Mouse (Mus musculus) mouse trophoblast stem cell (cell line): ENCODE results near the gene Ap1m2.

Source experiments
- in situ Hi-C, 2 experiments: fragments of 300-500 bp; cut with MseI, MboI; formaldehyde crosslinking; loops; 2 replicates in 1 of 2; 3 replicates in 1 of 2; pipeline ENCODE4 v1.15.1; 2025

Ap1m2 gene

DNA sequence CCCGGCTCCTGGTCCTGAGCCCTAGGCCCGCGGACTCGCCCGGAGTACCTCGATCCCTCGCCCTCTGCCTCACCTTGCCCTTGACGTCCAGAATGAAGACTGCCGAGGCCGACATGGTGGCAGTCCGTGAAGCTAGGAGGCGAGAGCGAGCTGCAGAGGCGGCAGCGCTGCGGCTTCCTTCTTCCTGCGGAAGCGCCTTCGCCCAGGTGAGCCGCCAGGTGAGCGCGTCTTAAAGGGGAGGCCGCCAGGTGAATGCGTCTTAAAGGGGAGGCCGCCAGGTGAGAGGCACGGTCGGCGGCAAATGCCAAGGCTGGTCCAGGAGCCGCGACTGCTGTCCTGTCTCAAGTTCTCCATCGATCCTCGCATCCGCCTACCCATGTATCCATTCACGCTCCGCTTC is at the start of gene Ap1m2:
Gene Ap1m2 (minus strand): TSS at position 204 of the 400 bp plus-strand sequence.
- in situ Hi-C loops = loop anchor here (5.0 kb wide), 2 partner anchors 40 to 45 kb away; no protein-coding TSS in a partner anchor

DNA sequence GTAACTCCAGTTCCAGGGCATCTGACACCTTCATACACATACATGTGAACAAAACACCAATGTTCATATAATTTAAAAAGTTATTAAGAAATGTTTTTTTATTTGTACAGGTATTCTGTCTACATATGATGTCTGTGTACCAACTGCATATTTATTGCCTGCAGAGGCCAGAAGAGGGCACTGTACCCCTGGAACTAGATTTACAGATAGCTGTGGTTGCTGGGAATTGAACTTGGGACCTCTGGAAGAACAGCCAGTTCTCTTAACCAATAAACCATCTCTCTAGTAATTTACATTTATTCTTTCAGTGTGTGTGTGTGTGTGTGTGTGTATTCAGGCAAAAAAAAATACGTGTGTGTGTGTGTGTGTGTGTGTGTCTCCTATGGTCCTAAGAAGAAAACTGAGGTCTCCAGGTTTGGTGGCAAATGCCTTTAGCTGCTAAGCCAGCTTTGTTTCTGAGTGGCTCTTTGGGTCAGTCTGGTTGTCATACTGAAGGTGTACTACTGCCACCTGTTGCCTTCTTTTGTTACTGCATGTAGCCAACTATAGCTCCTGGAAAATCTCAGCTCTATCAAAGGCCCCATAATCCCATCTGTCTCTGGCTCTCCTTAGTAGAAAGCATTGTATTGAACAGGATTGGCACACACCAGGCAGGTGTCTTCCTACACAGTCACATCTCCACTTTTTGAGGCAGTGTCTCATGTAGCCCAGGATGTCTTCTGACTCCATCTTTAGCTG is 45.0 kb upstream of the Ap1m2 start:
- in situ Hi-C loops = loop anchor here in 1 of 2 experiments (5.0 kb wide), 1 partner anchor 45 kb away; the partner anchor contains the start of gene Ap1m2

DNA sequence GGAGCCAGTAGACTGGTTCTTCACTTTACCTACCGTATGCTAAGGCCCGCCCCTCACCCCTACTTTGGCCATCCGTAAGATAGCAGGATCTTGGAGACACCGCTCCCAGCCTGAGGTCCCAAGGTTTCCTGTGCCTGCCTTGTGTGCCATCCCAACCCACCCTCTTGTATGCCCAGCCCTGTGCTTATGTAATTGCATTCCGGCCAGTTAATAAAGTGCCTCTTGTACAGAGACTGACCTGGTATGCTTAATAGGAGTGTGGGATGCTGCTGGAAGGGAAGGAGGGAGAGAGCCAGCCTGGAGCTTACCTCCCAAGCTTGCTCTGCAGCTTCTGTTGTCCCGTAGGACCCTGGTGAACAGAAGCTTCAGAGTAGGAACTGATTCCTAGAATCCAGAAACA is 42.7 kb upstream of the Ap1m2 start:
- in situ Hi-C loops = loop anchor here (5.0 kb wide), 1 partner anchor 42 kb away; the partner anchor contains the start of gene Ap1m2 (in 2 of the 2)

DNA sequence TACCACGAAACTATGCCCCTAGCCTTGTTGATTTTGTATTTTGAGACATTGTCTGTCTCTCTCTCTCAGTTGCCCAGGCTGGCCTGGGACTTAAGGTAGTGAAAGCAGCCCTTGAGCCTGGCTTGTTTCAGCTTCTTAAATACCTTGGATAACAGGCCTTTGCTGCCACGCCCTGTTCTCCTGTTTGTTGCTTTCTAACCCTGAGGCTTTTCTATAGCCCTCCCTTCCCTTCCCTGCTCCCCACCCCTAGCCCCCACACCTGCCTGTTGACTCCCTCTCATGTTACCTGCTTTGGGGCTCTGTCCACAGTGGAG is 41.2 kb upstream of the Ap1m2 start:
- in situ Hi-C loops = loop anchor here in 1 of 2 experiments (5.0 kb wide), 1 partner anchor 41 kb away; the partner anchor contains the start of gene Ap1m2

DNA sequence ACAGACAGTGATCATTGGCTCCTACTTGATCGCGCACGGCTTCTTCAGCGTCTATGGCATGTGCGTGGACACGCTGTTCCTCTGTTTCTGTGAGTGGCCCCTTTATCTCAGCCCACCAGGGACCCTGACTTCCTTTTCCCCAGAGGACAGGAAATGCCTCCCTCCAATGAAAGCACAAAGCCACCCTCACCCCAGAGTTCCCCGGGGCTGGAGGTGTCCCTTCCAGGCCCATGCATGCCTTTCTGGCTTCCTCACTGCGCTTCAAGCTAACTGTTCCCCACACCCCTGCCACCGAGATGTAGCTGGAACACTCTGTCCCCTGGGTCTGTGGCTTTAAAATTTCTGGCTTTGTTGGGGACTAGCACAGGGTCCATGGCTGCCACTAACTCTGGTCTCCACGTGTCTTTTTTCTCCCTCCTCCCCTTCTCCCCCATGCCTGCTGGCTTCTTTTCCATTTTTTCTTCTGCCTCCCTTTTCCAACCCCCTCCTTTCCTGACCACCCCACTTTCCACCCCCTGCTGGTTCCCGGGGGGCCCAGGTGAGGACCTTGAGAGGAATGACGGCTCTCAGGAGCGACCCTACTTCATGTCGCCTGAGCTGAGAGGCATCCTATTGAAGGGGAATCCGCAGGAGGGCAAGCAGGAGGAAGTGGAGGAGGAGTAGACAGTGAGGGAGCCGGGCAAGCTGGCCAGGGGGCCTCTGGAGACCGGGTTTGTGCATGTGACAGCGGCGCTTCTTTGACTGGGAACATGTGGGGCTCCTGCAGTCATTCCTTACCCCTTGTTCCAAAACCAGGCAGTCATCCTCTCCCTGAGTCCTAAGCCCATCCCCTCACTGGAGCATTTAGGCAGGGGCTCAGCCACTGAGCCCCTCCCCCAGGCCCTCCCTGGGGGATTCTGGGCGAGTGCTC is 40.6 kb upstream of the Ap1m2 start:
- in situ Hi-C loops = loop anchor here in 1 of 2 experiments (5.0 kb wide), 1 partner anchor 40 kb away; the partner anchor contains the start of gene Ap1m2

DNA sequence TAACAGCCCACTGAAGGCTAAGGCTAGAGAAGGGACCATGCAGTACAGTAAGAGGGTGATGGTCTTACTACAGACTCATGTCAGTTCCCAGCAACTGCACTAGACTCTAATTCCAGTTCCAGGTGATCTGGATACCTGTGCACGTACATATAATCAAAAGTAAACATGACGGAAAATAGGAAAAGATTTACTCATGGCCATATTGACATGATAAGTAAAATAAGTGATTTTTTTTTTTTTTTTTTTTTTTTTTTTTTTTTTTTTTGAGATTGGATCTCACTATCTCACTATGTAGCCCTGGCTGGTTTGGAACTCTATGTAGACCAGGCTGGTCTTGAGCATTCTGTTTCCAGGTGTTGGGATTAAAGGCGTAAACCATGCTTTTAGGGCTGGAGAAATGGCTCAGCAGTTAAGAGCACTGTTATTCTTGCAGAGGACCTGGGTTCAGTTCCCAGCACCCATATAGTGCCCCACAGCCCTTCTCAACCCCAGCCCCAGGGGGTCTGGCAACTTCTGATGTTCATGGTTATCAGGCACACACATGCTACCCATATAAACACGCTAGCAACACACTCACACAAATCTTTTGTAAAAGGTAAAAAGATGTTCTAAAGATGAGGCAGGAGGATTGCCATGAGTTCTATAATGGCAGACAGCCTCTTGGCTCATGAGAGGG is 39.7 kb upstream of the Ap1m2 start:
- in situ Hi-C loops = loop anchor here in 1 of 2 experiments (5.0 kb wide), 1 partner anchor 40 kb away; the partner anchor contains the start of gene Ap1m2

DNA sequence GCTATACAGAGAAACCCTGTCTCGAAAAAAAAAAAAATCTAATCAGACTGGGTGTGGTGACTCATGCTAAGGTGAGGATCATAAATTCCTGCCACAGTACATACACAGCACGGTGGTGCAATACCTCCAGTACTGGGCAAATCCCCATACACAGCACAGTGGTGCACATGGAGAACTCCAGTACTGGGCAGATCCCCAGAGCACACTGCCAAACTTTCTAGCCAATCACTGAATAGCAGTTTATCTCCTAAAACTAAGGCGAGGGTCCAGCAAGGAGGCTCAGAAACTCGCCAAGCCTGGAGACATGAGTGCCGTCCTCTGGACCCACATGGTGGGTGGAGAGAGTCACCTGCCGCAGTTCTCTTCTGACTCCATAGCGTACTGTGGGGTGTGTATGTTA is 39.0 kb upstream of the Ap1m2 start:
- in situ Hi-C loops = loop anchor here in 1 of 2 experiments (5.0 kb wide), 1 partner anchor 39 kb away; the partner anchor contains the start of gene Ap1m2

DNA sequence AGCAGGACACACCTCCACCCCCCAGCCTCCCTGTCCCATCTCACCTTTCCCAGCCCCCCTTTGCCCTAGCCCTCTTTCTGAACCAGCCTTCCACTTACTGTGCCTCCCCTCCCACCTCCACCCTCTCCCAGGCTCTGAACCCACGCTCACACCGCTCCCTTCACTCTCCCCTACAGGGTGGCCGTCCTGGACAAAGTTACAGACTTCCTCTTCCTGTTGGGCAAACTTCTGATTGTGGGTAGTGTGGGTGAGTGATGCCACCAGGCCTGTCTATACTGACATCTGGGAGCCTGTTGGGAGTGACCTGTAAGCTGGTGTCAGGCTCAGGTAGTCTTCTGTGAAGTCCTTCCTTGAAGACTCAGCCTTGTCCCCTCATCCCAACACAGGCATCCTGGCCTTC is 36.0 kb upstream of the Ap1m2 start:
- in situ Hi-C loops = no loop called here

DNA sequence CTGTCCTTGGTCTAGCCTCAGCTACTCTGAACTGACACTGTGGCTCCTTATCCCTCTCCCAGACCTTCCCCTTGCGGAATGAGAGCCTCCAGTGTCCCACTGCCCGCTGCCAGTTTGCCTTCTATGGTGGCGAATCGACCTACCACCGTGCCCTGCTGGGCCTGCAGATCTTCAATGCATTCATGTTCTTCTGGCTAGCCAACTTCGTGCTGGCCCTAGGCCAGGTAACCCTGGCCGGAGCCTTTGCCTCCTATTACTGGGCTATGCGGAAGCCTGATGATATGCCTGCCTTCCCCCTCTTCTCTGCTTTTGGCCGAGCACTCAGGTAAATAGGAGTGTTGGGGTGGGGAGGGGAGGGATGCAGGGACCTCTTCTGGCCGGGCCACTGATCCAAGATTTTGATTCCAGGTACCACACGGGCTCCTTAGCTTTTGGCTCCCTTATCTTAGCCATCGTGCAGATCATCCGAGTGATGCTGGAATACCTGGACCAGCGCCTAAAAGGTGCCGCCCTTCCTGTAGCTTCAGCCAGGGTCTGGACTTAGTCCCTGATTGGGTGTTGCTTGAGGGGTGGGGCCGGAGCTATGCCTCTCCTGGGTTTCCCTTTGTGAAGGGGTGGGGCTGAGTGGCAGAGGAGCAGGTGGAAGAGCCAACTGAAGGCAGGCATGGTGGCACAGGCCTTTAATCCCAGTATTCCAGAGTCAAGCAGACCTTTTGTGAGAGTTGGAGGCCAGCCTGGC is 34.7 kb upstream of the Ap1m2 start:
- in situ Hi-C loops = no loop called here

DNA sequence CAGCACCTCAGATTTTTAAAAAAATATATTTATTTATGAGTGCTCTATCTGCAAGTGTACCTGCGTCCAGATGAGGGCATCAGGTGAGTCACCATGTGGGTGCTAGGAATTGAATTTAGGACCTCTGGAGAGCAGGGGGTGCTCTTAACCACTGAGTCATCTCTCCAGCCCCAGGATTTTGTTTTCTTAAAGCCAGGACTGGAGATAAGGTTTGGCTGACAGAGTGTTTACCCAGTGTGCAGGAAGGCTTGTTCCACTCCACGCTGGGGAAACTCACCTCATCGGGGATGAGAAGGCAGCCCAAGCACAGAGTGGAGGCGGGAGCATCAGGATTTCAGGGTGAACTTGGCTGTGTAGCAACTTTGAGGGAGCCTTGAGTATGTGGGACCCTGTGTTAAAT is 28.3 kb upstream of the Ap1m2 start:
- in situ Hi-C loops = no loop called here

DNA sequence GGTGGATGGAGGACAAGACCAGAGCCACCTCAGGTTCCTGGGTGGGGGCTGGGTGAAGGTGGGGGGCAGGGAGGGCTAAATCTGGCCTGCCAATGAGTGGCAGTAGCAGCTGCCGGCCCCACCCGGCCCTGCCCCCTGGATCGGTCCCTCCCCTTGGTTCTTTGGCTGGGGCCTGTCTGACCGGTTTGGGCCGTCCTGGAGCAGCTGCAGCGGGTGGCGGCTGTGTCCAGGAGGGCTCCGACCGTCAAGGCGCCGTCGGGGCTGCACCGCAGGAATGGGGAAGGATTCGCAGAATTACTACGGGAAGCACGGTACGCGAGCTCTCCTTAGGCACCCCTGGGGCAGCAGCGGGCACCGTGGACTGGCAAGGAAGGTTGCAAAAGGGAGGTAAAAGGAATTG is 25.5 kb upstream of the Ap1m2 start:
- in situ Hi-C loops = no loop called here

DNA sequence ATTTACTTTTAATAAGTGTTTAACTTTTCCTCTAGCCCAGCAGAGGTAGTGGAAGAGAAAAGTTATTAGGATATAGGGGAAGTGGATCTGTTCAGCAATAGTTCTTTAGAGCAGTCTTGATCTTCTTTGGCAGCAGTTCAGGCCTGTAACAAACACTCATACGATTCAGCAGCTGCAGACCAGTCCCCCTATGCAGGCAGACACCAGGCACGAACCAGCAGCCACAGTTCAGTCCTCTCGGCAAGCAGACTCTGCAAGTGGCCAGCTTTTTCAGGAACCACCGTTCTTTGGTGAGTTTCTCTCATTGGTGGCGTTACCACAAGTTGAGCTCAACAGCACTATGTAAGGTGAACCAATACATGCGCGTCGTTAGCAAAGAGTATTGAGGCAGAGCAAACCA is 24.4 kb upstream of the Ap1m2 start:
- in situ Hi-C loops = no loop called here

DNA sequence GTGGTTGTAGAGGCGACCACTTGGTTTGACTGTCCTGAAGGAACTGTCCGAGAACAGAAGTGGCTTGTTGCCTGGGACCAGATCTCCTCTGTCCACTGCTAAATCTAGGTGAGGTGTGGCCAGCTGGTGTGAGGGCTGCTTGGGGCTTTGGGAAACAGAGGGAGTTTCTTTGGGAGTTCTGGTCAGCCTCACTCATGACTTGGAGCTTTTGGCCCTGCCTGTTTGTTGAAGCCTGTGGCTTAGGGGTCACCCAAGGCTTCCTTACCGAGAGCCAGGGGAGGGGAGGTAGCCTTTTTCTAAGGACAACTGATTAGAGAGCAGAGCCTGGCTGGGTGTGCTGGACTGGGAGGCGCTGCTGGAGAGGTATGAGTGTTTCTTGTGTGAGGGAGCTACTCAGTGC is 23.3 kb upstream of the Ap1m2 start:
- in situ Hi-C loops = no loop called here

DNA sequence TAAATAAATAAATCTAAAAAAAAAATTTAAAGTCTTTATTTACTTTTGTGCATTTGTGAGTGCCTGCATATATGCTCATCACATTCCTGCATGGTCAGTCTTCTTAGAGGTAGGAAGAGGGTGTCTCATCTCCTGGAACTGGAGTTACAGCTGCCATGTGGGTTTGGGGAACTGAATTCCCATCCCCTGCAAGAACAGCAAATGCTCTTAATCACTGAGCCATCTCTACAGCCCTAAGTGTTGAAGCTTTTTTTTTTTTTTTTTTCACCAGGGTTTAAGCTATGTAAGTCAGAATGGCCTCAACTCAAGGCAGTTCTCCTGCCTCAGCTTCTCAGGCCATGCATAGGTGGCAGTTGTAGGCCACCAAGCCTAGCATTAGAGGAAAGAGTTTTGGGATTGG is 22.6 kb upstream of the Ap1m2 start:
- in situ Hi-C loops = no loop called here

DNA sequence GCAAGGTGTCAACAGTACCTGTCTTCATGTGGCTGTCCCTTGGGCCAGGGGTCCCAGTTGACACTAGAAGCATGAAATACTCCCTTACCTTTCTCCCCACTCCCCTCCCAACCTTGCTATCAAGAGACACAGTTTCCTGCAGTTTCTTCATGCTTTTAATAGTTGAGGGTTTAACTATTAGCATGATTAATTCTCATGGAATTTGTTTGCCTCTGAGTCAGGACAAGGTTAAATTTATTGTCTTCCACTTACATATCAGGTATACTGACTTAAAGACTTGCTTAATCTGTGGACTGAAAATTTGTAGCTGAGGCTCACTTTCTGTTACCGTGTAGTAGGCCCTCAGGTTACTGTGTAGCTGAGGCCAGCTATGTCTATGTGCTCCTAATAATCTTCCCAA is 21.4 kb upstream of the Ap1m2 start:
- in situ Hi-C loops = no loop called here

DNA sequence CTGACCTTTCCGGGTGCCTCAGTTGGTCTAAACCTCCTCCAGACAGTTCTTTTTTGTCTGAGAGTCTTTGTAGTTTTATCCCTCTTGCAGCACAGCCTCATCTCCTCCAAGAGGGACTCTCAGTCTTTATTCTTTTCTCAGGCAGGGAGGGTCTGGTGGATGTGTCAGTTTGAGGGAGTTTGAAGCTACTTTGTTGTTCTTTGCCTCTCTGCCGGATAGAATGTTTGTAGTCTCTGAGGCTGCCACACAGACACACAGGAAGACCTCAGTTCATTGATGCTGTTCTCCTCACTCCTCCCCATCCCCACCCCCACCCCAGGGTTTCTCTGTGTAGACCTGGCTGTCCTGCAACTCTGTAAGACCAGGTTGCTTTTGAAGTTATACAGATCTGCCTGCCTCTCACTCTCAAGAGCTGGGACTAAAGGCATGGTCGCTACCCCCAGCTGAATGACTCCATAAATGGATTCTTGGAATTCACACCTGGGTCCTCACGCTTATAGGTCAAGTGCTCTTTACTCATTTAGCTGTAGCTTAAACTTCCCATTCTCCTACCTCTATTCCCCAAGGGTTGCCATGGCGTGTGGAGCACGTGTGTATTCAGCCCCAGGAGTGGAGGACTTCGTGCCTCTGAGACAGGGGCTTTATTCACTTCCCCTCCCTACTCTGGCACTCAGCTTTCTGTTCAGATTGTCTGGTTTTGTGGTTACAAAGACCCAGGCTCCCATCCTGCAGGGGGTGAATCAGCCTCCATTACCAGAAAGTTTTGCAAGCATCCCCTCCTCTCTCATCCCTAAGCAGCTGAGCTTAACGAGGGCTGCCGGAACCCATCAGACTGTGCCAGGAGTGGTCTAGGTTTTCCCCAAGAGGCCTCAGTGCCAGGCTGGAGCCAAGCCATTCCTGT is 20.3 kb upstream of the Ap1m2 start:
- in situ Hi-C loops = no loop called here

DNA sequence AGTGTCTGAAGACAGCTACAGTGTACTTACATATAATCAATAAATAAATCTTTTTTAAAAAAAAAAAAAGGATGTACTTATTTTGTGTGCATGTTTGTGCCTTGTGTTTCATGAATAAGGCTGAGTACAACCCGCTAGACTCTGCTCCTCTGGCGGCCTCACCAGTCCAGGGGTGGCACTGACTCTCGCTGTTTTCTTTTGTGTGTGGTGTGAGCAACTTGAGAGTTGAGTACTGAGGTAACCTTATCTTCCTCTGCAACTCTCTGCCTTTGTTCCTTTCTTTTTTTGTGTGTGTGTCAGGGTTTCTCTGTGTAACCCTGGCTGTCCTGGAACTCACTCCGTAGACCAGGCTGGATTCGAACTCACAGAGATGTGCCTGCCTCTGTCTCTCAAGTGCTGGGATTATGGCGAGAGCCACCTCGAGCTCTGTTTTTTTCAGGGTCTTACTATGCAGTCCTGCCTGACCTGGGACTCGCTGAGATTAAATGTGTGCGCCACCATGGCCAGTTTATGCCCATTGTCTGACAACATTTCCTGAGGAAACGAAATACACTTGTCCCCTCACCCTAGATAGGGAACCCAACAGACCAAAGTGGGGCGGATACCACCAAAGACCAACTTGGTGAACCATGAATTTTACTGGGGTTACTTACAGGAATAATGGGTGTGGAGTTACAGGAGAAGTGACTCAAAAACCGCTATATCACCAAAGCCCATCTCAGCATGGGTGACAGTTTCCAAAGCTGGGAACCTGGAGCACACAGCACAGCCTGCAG is 19.4 kb upstream of the Ap1m2 start:
- in situ Hi-C loops = no loop called here

DNA sequence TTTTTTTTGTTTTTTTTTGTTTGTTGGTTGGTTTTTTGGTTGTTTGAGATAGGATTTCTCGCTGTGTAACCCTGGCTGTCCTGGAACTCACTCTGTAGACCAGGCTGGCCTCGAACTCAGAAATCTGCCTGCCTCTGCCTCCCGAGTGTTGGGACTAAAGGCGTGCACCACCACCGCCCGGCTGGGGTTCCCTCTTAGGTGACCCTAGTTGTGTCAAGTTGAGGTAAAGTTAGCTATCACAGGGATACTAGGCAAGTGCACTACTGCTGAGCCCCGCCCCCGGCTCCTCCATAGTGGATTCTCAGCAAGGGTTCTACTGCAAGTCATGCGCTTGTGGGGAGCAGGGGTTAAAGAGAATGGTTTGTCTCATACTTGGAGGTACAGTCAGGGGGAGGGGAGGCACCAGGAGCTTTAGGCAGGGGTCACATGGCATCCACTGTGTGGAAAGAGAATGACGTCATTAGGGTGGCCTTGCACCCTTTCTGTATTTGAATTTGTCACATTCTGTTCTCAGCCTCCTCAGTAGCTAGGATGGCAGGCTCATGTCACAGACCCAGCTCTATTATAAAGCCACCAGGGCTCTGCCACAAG is 17.7 kb upstream of the Ap1m2 start:
- in situ Hi-C loops = no loop called here

DNA sequence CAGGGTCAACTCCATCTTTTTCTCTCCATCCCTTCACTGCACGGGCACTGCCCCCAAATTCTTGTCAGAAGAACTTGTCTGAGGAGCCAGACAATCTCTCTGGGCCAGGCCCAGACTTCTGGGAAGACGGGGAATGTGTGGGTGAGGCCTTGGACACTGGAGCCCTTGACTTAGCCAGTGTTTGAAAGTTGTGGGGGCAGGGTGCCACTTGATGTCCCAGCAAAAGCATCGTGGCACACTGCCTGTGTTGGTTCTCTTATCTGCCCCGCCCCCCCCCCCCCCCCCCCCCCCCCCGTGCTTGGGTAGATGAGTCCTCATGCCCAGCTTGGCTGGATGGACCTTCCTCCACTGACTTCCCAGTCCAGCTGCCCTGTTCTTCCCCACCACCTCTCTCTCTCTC is 16.9 kb upstream of the Ap1m2 start:
- in situ Hi-C loops = no loop called here
